Mouse (Mus musculus) lung, postnatal 0 days (tissue): Measurements from ENCODE around the gene Creb3l1.

ENCODE experiments used
- CTCF ChIP-seq: IDR thresholded peaks from 2 replicates; pipeline ENCODE4 v1.5.1; 2016; ENCODE audit warnings: antibody characterized with exemption, mild to moderate bottlenecking
- EP300 ChIP-seq: IDR thresholded peaks from 2 replicates; pipeline ENCODE4 v1.6.1; 2016; ENCODE audit warnings: antibody characterized with exemption, mild to moderate bottlenecking, control low read depth

- TF ChIP-seq CTCF (no peak; the same call in 1 of the 2 replicates), EP300 (no peak)
These were observed 31.0 kb upstream of the Creb3l1 start for GRCm38 (mm10) chr2:92055101-92055813.
